Mouse (Mus musculus) ES-Bruce4 (cell line): Measurements from ENCODE around the gene Nrm.

Experiments used
- CTCF ChIP-seq: IDR thresholded peaks from one replicate; pipeline ENCODE4 v1.8.1; 2011; ENCODE audit warnings: low read depth, low read length
- EP300 ChIP-seq: IDR thresholded peaks from 2 replicates; pipeline ENCODE4 v1.6.1; 2011; ENCODE audit warnings: low read depth, low read length; ENCODE audit not compliant: insufficient read depth
- POLR2A ChIP-seq: IDR thresholded peaks from one replicate; pipeline ENCODE4 v1.8.1; 2011; ENCODE audit warnings: low read length; ENCODE audit not compliant: insufficient read depth

DNA sequence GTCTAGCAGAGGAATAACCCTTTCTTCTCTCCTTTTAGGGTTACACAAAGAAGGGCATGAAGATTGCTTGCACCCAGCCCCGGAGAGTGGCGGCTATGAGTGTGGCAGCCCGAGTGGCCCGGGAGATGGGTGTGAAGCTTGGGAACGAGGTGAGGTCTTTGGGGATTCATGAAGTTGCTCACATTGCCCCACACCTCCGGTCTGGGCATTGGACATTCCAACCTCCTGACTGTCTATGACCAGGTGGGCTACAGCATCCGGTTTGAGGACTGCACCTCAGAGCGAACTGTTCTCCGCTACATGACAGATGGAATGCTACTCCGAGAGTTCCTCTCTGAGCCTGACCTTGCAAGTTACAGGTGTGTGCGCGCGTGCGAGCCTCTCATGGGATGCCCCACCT lies 22.7 kb downstream of the Nrm start:
- TF ChIP-seq CTCF: no peak
- no peak for TF ChIP-seq POLR2A
- no peak for TF ChIP-seq EP300
